Mouse (Mus musculus) T-helper 2 cell (primary cell): ENCODE results near the gene Vps53.

Source experiments
- in situ Hi-C: fragments of 300-600 bp; cut with MboI, MseI; formaldehyde crosslinking; loops from one replicate; pipeline ENCODE4 v1.15.1; 2025; ENCODE audit warnings: high pct_unique_total_duplicates

Vps53 gene

DNA sequence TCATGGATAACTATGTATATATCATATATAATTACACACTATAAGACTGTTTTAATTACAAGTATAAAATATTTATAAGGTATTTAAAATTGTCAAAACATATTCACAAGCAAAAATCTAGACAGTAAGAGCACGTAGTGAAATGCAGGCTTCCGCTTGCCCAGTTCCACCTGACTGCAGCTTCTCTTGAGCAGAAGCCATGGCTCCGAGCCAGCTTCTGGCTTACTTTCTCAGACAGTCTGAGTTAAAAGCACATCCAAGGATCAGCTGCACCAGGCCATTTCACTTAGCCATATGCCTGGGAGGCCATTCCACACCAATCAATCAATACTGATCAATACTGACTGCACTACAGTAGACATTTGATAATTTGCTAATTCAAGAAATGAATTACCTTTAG lies 10.5 kb downstream of the Vps53 start:
- in situ Hi-C loops, result loop anchor here (5.0 kb wide), 1 partner anchor 82 kb away; no protein-coding TSS in a partner anchor

DNA sequence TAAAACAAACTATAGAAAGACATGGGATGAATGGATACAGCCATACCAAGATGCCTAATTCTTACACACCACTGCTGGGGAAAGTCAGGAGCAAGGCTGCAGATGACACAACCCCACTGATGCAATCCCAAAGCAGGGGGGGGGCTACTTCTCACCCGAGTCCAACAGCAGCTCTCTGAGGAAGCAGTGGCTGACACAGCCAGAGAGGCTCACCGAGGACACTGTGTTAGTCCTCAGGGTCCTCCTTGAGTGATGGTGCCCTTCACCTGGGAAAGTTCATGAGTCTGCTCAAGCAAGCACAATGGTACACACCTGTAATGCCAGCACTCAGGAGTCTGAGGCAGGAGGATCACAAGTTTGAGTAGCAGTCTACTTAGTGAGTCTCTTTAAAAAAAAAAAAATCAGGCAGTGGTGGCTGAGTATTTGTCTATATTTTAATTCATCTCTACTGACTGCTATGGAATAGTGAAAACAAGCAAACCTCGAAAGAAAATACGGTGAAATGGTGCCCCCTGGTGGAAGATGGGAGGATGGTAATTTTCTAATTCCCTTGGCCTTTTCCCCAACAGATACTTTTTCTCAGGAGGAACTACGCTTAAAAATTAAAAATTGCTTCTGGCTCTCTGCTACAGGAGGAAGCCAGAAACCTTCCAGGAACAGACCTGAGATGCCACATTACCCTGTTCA lies 12.2 kb downstream of the Vps53 start:
- in situ Hi-C loops, result loop anchor here (5.0 kb wide), 1 partner anchor 80 kb away; no protein-coding TSS in a partner anchor

GRCm38 (mm10) chr11:76166657-76167056 lies 12.8 kb downstream of the Vps53 start:
- in situ Hi-C loops, result loop anchor here (5.0 kb wide), 1 partner anchor 79 kb away; no protein-coding TSS in a partner anchor

- in situ Hi-C loops, result no loop called here
Observed at GRCm38 (mm10) chr11:76160251-76160650, 19.2 kb downstream of the Vps53 start.

- in situ Hi-C loops, result no loop called here
Observed at GRCm38 (mm10) chr11:76158375-76158774, 21.1 kb downstream of the Vps53 start.

- in situ Hi-C loops, result no loop called here
Observed at GRCm38 (mm10) chr11:76154861-76155260, 24.6 kb downstream of the Vps53 start.

DNA sequence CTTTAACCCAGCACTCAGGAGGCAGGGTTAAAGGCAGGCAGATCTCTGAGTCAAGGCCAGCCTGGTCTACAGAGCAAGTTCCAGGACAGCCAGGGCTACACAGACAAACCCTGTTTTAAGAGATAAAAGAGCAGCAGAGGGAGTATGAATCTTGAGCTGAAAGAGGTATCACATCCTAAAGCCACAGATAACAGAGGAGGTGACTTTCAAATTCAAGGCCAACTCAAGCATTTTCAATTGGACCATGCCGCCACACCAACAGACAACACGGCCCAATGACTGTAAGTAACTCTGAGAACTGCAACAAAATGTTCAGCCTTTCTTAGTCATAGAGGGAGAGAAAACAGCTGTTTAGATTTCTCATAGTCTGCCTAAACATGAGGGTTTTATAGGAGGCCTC lies 25.2 kb downstream of the Vps53 start:
- in situ Hi-C loops, result no loop called here

DNA sequence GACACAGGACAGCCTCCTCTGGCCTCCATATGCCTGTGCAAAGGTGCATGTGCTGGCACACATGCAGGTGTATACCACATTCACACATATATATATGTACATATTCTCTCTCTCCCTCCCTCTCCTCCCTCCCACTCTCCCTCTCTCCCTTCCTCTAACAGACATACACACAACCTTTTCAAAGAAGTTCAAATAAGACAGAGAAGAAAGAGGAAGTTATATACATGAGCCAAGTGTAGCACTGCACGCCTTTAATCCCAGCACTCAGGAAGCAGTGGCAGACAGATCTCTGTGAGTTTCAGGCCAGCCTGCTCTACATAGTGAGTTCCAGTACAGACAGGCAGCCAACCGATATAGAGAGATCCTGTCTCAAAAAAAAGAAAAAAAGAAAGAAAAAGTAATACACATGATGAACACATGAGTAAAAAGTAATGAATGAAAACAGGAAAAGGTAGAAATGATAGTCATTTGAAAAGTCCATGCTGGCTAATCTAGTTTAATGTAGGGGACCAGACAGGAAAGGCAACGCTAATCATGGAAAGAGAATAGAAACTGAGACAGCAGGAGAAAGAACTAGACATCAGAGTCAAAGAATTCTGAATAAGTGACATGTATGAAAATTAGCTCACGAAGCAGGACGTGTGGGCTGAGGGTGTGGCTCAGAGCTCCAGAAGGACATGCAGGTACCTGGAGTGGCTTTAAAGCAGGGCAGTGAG lies 26.1 kb downstream of the Vps53 start:
- in situ Hi-C loops, result no loop called here

GRCm38 (mm10) chr11:76150980-76151379 lies 28.5 kb downstream of the Vps53 start:
- in situ Hi-C loops, result no loop called here

GRCm38 (mm10) chr11:76148055-76149008 lies 31.1 kb downstream of the Vps53 start:
- in situ Hi-C loops, result no loop called here

DNA sequence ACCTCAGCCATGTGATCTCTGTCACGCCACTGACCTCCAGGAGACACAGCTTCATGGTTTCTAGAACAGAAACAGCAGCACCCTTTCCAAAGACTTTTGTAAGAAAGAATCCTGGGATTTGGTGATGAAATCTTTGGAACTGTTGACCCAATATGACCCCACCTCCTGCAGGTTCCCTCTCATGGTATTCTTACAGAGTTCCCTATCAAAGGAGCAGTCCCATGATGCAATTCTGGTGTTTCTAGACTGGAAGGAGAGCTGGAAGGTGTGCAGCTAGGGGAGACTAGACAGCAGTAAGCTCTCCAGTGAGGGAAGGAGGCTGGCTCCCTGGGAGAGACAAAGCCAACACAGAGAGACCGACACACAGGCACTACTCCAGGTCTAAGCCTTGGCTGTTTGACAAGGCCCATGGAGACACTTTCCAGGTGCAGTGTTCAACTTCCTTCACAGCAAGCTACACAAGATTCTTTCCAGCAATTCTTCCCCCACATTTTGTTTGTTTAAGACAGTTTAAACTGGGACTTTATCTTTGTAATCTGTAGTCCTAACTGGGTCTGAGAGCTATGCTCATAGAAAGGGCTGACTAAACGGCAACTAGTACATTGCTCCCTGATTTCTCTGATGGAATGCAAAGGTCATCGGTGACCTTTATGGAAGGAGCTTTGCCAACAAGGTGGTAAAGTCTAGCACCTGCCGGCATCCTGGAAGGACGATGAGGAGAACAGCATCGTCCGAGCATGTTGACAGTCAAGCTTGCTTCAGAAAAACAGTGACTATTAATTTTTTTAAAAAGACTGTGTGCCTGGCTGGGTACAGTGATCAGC lies 33.0 kb downstream of the Vps53 start:
- in situ Hi-C loops, result no loop called here

GRCm38 (mm10) chr11:76145169-76145568 lies 34.3 kb downstream of the Vps53 start:
- in situ Hi-C loops, result no loop called here

- in situ Hi-C loops, result no loop called here
Observed at GRCm38 (mm10) chr11:76144386-76144785, 35.1 kb downstream of the Vps53 start.

- in situ Hi-C loops, result no loop called here
Observed at GRCm38 (mm10) chr11:76137996-76138395, 41.5 kb downstream of the Vps53 start.

DNA sequence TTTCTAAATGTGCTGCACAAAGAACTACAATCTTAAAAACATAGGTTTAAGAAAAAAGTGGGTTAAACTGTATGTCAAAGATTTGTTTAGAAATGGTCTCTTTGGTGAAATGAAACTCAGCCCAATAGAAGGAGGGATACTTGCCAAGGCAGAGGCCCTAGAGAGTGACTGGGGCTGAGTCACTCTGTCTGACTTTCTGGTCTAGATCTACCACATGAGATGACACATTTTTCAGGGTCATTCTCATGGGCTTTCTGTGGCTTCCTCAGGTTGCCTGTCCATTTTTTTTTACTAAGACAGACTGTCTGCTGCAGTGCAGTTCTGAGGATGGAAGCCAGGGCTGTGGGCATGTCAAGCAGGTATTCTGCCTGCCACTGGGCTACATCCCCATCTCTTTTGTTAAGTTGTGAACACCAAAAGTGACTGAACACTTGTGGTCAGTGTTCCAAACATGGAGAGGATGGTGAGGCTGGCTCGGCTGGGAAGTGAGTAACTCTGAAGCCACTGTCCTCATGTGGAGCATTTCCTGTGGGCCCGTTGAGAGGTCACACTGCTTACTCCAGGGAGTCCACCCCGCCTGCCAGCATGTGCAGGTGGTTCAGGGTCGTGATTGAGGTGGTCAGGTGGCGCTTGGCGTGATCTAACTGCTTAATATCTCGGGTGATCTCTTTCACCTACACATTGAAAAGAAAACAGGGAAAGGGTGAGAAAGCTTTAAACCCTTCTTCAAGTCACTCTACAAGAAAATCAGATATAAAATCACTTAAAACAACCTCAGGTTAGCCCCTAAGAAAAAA lies 43.6 kb downstream of the Vps53 start:
- in situ Hi-C loops, result no loop called here

DNA sequence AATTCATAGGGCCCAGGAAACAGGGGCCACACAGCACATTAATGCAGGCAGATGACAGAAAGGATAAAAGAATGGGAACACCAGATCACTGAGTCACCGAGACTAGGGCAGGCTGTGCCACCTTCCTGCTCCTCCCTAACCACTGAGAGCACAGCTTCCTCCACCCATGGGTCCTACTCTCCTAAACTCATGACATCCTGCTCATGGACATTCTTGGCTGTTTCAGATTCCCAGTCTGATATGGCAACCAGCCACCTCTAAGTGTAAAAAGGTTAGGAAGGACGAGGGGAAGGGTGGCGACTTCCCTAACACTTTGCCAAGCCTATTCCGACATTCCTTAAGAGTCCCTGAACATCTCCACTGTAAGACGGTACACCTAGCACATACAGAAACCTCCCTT lies 48.6 kb downstream of the Vps53 start:
- in situ Hi-C loops, result no loop called here

DNA sequence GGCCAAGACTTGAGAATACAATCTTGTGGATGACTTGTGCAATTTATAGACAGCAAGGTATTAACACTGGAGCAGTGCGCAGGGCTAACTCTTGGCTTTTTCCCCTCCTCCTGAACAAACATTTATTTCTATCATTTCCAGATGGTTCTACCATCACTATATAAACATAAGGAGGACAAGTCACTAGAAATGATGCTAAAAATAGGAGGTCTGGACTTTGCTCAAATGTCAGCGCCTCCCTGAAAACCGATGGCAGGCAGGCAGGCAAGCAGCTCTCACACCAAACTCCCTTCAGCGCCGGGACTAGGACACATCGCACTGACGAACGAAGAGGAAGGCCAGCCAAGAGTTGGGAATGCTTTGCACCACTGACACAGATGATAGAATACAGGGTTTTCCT lies 54.1 kb downstream of the Vps53 start:
- in situ Hi-C loops, result no loop called here

DNA sequence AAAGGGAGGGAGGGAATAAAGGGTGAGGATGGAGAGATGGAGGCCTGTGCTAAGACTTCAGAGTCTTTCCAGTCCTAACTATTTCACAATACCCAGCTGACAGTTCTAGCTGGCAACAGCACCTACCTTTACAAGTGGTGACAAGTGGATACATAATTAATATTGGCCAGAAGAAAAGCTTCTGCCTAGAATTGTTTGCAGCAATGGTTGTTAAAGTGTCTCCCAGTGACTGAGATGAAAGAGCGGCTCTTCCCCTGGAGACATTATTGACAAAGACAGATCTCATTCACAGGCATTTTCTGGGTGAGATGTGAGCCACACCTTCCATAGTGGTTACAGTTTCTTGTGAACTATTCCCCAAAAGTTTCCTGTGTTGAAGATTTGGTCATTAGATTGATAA lies 55.9 kb downstream of the Vps53 start:
- in situ Hi-C loops, result no loop called here

DNA sequence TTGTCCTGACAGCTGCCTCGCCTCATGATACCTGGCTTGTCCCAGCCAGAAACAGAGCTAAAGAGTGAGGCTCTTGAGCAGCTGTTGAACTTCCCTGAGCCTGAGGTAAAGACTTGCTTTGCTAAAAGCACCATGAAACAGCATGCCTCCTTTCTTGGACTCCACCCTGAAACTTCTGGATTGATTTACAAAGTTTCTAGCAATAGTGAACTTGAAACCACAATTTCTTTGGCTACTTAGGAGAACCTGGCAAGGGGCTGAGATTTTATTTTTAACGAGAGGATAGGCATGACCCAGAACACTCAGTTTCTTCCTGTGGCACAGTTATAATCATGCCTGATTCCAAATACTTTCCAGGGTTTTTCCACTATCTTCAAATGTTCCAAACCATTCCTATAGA lies 56.9 kb downstream of the Vps53 start:
- in situ Hi-C loops, result no loop called here

- in situ Hi-C loops, result no loop called here
Observed at GRCm38 (mm10) chr11:76121086-76121485, 58.4 kb downstream of the Vps53 start.
